ENCODE assay signal across 10 mouse cellular contexts in the genomic region with DNA sequence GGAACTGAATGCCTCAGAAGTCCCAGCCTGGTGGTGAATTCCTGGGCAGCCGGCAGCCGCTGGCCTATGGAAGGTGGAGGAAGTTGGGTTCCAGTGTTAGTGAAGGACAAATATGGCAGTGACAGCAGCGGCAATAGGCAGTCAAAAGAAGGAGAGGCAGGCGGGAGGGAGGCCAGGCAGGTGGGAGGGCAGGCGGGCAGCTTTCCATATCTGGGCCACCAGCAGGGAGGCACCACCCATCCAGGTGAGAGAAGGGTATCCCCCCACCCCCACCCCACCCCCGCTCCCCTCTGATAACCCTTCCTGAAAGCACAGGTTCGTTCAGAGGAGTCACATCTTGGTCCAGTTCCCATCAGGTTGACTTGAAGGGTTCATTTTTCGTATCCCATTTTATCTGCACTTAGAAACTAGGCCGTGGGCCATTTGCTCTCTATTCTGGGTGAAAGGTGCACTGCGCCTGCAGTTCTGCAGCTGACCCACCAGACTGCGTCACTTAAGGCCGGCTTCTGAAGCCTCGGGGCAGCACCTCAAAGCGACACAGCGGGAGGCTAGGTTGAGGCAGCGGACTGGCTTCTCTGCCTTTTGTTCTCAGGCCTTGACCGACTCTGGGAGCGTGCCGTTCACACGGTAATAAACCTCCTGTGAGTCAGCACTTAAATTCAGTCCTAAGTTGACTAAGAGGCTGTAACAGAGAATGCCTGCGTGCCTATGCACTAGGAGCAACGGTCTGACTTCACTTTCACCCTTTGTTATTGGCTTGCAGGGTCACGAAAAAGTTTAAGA. TPM values are rescaled to one million over a fixed set of nuclear protein-coding genes. Genes with fewer than 3 reads are reported as not detected.
A peak's percentile ranks its signal among the peaks of the same experiment; 100 is the strongest.
DNase-seq lines count a peak whose midpoint lies in the region; ATAC-seq and TF ChIP-seq lines count a peak whose summit lies in the region.
"Had no signal": no experiment of that assay in that cellular context is flagged by ENCODE, and none has a peak within 500 bp of the region (broad histone marks: within the 10 kb centered on the region; RNA-seq: fewer than 3 reads in every experiment).

No protein-coding gene starts in this region.

- H3K4me1 ChIP-seq in forebrain, embryonic 16.5 days (replicated peaks; ENCODE audit: control insufficient read depth, insufficient read depth, low read length): no peaks in the 10 kb centered on the region
- H3K4me1 ChIP-seq in forebrain, postnatal 0 days (ENCODE audit: insufficient read depth): no peaks in the 10 kb centered on the region
- H3K4me1 ChIP-seq in ES-Bruce4 (ENCODE audit: control insufficient read depth, insufficient read depth, low read length): peaks cover 10% of the 10 kb centered on the region
- H3K4me1 ChIP-seq in liver, embryonic 12.5 days: peaks cover 62% of the 10 kb centered on the region

- no peaks in the 10 kb centered on the region for H3K36me3 ChIP-seq in forebrain, embryonic 16.5 days (ENCODE audit: control insufficient read depth, insufficient read depth)
- H3K36me3 ChIP-seq in forebrain, postnatal 0 days (ENCODE audit: insufficient read depth): no peaks in the 10 kb centered on the region
- H3K36me3 ChIP-seq in ES-Bruce4 (ENCODE audit: control insufficient read depth, insufficient read depth, low read length, poor library complexity, severe bottlenecking): no peaks in the 10 kb centered on the region
- H3K36me3 ChIP-seq in liver, embryonic 12.5 days: peaks cover 14% of the 10 kb centered on the region
- H3K36me3 ChIP-seq: neural tube, embryonic 13.5 days had no signal

- ATAC-seq in forebrain, embryonic 16.5 days: no peak
- no peak for ATAC-seq in forebrain, postnatal 0 days
- ATAC-seq in liver, embryonic 12.5 days: peak; percentile 48

- H3K4me3 ChIP-seq in forebrain, embryonic 16.5 days (replicated peaks; ENCODE audit: low read length): no peak overlapping the region
- H3K4me3 ChIP-seq in forebrain, postnatal 0 days (ENCODE audit: low read depth, low read length): no peak overlapping the region
- no peak overlapping the region for H3K4me3 ChIP-seq in ES-Bruce4 (ENCODE audit: low read depth, low read length)
- peak overlapping the region; percentile 69 for H3K4me3 ChIP-seq in liver, embryonic 12.5 days
- H3K4me3 ChIP-seq: neural tube, embryonic 13.5 days had no signal

- TF ChIP-seq POLR2A in ES-Bruce4 (IDR thresholded peaks at IDR 0.05; ENCODE audit: insufficient read depth, low read length): no peak

- H3K9ac ChIP-seq in forebrain, embryonic 16.5 days (replicated peaks; ENCODE audit: low read depth, low read length): 0 out of 2 replicates have a peak overlapping the region, but pooled peaks have one; percentile 13
- no peak overlapping the region for H3K9ac ChIP-seq in forebrain, postnatal 0 days
- H3K9ac ChIP-seq in ES-Bruce4 (ENCODE audit: low read depth, poor library complexity, severe bottlenecking): no peak overlapping the region
- H3K9ac ChIP-seq in liver, embryonic 12.5 days: peak overlapping the region; percentile 80
- H3K9ac ChIP-seq: neural tube, embryonic 13.5 days had no signal

- no peak overlapping the region for H3K27ac ChIP-seq in forebrain, embryonic 16.5 days (ENCODE audit: low read length)
- H3K27ac ChIP-seq in forebrain, postnatal 0 days (ENCODE audit: low read depth, low read length): no peak overlapping the region
- no peak overlapping the region for H3K27ac ChIP-seq in ES-Bruce4 (ENCODE audit: insufficient read depth, low read length)
- peak overlapping the region; percentile 98 for H3K27ac ChIP-seq in liver, embryonic 12.5 days
- H3K27ac ChIP-seq: neural tube, embryonic 13.5 days had no signal

- no peaks in the 10 kb centered on the region for H3K9me3 ChIP-seq in forebrain, embryonic 16.5 days (ENCODE audit: control insufficient read depth, low read length)
- no peaks in the 10 kb centered on the region for H3K9me3 ChIP-seq in forebrain, postnatal 0 days (ENCODE audit: low read length)
- H3K9me3 ChIP-seq in ES-Bruce4 (replicated peaks; ENCODE audit: control insufficient read depth, insufficient read depth, low read length, poor library complexity, severe bottlenecking): no peaks in the 10 kb centered on the region
- H3K9me3 ChIP-seq in liver, embryonic 12.5 days (replicated peaks): no peaks in the 10 kb centered on the region
- H3K9me3 ChIP-seq: neural tube, embryonic 13.5 days had no signal

- 10% methylated on average over 22 of the region's 23 CpGs for WGBS in forebrain, embryonic 16.5 days
- WGBS in forebrain, postnatal 0 days: 16% methylated on average over 23 of the region's 23 CpGs
- 32% methylated on average over 23 of the region's 23 CpGs for WGBS in liver, embryonic 12.5 days (ENCODE audit: insufficient replicate concordance)

- TF ChIP-seq CTCF in forebrain, postnatal 0 days (IDR thresholded peaks at IDR 0.05; ENCODE audit: low read depth): no peak
- no peak for TF ChIP-seq CTCF in ES-Bruce4 (IDR thresholded peaks at IDR 0.05; ENCODE audit: low read depth, low read length)

- H3K27me3 ChIP-seq in forebrain, embryonic 16.5 days (replicated peaks; ENCODE audit: control insufficient read depth, insufficient read depth, low read length): peaks cover 5% of the 10 kb centered on the region
- peaks cover 4% of the 10 kb centered on the region; the same call in 1 of the 2 replicates for H3K27me3 ChIP-seq in forebrain, postnatal 0 days (ENCODE audit: insufficient read depth, low read length)
- H3K27me3 ChIP-seq in ES-Bruce4 (ENCODE audit: control insufficient read depth, insufficient read depth, low read length, poor library complexity, severe bottlenecking): no peaks in the 10 kb centered on the region
- no peaks in the 10 kb centered on the region for H3K27me3 ChIP-seq in liver, embryonic 12.5 days (replicated peaks)

- peak; percentile 98 for TF ChIP-seq EP300 in ES-Bruce4 (IDR thresholded peaks at IDR 0.05; ENCODE audit: insufficient read depth, low read depth, low read length)

- no peak for DNase-seq in forebrain, postnatal 0 days
- DNase-seq in embryo, embryonic 10.5 days (ENCODE audit: low spot score): peak; percentile 73
- no peak for DNase-seq in gastrocnemius, adult 8-10 months (ENCODE audit: low spot score in 2 of 2)
- no peak for DNase-seq in ovary, postnatal 36 days (ENCODE audit: low spot score)
- no peak for DNase-seq in left cerebral cortex, adult 11 months (ENCODE audit: low spot score)

- no peak overlapping the region for H3K4me2 ChIP-seq in forebrain, embryonic 16.5 days (ENCODE audit: low read length)
- H3K4me2 ChIP-seq in forebrain, postnatal 0 days (ENCODE audit: low read depth): no peak overlapping the region
- peak overlapping the region; percentile 98 for H3K4me2 ChIP-seq in liver, embryonic 12.5 days
- H3K4me2 ChIP-seq: neural tube, embryonic 13.5 days had no signal

RNA-seq across cellular contexts. Expression of a gene that starts 1.4 kb away (rescaled TPM):
- 0.42 TPM in 1 of 2 replicates, not detected in the other for polyA plus RNA-seq in forebrain, embryonic 16.5 days (2015; fragmentation: Nextera tagmentation; extraction: Ambion mirVana)
- 3.9 TPM in 1 of 2 replicates, not detected in the other for total RNA-seq in forebrain, postnatal 0 days (2014; rRNA removed)
- polyA plus RNA-seq in forebrain, postnatal 0 days (2015; fragmentation: Nextera tagmentation; extraction: Ambion mirVana): 0.41 and 0.88 TPM in 2 replicates
- polyA plus RNA-seq in ES-Bruce4 (2011; ENCODE audit: insufficient read depth, insufficient read length, low read depth, missing spikeins): 6.1 and 7.6 TPM in 2 replicates
- 176 and 179 TPM in 2 replicates for polyA plus RNA-seq in liver, embryonic 12.5 days (2016; fragmentation: Nextera tagmentation; extraction: Ambion mirVana)
- total RNA-seq in gastrocnemius, adult 8-10 months (2022): 1 to 10 TPM in 2 of 4 experiments, under 1 TPM in 2; 0.17 to 2.9 (median 1.4) TPM

RNA-seq across cellular contexts. Expression of a gene that starts 19.7 kb away (rescaled TPM):
- polyA plus RNA-seq in forebrain, embryonic 16.5 days (2015; fragmentation: Nextera tagmentation; extraction: Ambion mirVana): 72.5 and 78.8 TPM in 2 replicates
- 27.8 and 35.2 TPM in 2 replicates for total RNA-seq in forebrain, postnatal 0 days (2014; rRNA removed)
- polyA plus RNA-seq in forebrain, postnatal 0 days (2015; fragmentation: Nextera tagmentation; extraction: Ambion mirVana): 112 and 143 TPM in 2 replicates
- polyA plus RNA-seq in ES-Bruce4 (2011; ENCODE audit: insufficient read depth, insufficient read length, low read depth, missing spikeins): 83.8 and 86.5 TPM in 2 replicates
- 41.1 and 46.3 TPM in 2 replicates for polyA plus RNA-seq in liver, embryonic 12.5 days (2016; fragmentation: Nextera tagmentation; extraction: Ambion mirVana)
- 10 to 100 TPM; 30.6 to 39.5 (median 34.8) TPM for total RNA-seq in gastrocnemius, adult 8-10 months (2022)

RNA-seq across cellular contexts. Expression of a gene that starts 20.0 kb away (rescaled TPM):
- polyA plus RNA-seq in forebrain, embryonic 16.5 days (2015; fragmentation: Nextera tagmentation; extraction: Ambion mirVana): 147 and 168 TPM in 2 replicates
- 122 and 137 TPM in 2 replicates for total RNA-seq in forebrain, postnatal 0 days (2014; rRNA removed)
- polyA plus RNA-seq in forebrain, postnatal 0 days (2015; fragmentation: Nextera tagmentation; extraction: Ambion mirVana): 165 and 170 TPM in 2 replicates
- polyA plus RNA-seq in ES-Bruce4 (2011; ENCODE audit: insufficient read depth, insufficient read length, low read depth, missing spikeins): 48.4 and 49.8 TPM in 2 replicates
- polyA plus RNA-seq in liver, embryonic 12.5 days (2016; fragmentation: Nextera tagmentation; extraction: Ambion mirVana): 103 and 113 TPM in 2 replicates
- total RNA-seq in gastrocnemius, adult 8-10 months (2022): 10 to 100 TPM; 37.2 to 44.8 (median 43.2) TPM

RNA-seq across cellular contexts. Expression of a gene that starts 37.9 kb away (rescaled TPM):
- 0.60 and 0.78 TPM in 2 replicates for polyA plus RNA-seq in forebrain, embryonic 16.5 days (2015; fragmentation: Nextera tagmentation; extraction: Ambion mirVana)
- 0.24 TPM in 1 of 2 replicates, not detected in the other for total RNA-seq in forebrain, postnatal 0 days (2014; rRNA removed)
- 0.24 and 0.86 TPM in 2 replicates for polyA plus RNA-seq in forebrain, postnatal 0 days (2015; fragmentation: Nextera tagmentation; extraction: Ambion mirVana)
- 7.8 and 10.1 TPM in 2 replicates for polyA plus RNA-seq in ES-Bruce4 (2011; ENCODE audit: insufficient read depth, insufficient read length, low read depth, missing spikeins)
- polyA plus RNA-seq in liver, embryonic 12.5 days (2016; fragmentation: Nextera tagmentation; extraction: Ambion mirVana): 0.80 and 0.81 TPM in 2 replicates
- total RNA-seq in gastrocnemius, adult 8-10 months (2022): 1 to 10 TPM; 1.7 to 4.9 (median 2.1) TPM

RNA-seq across cellular contexts. Expression of a gene that starts 50.9 kb away (rescaled TPM):
- polyA plus RNA-seq in forebrain, embryonic 16.5 days (2015; fragmentation: Nextera tagmentation; extraction: Ambion mirVana): 0.29 and 0.37 TPM in 2 replicates
- total RNA-seq in forebrain, postnatal 0 days (2014; rRNA removed): 0.14 and 0.15 TPM in 2 replicates
- polyA plus RNA-seq in forebrain, postnatal 0 days (2015; fragmentation: Nextera tagmentation; extraction: Ambion mirVana): 0.16 and 0.26 TPM in 2 replicates
- polyA plus RNA-seq in ES-Bruce4 (2011; ENCODE audit: insufficient read depth, insufficient read length, low read depth, missing spikeins): 1.2 and 1.4 TPM in 2 replicates
- 0.07 and 0.14 TPM in 2 replicates for polyA plus RNA-seq in liver, embryonic 12.5 days (2016; fragmentation: Nextera tagmentation; extraction: Ambion mirVana)
- not detected for total RNA-seq in gastrocnemius, adult 8-10 months (2022)
- total RNA-seq: layer of hippocampus, adult 18-20 months had no signal

Comparison
In these comparisons a context has a peak if more than half of its experiments do, and no peak if none do; other contexts are left out.
1. H3K9ac ChIP-seq: peak in forebrain, embryonic 16.5 days (single experiment) and liver, embryonic 12.5 days (single experiment); none in forebrain, postnatal 0 days (single experiment) and ES-Bruce4 (single experiment).
2. RNA of a gene that starts 1.4 kb away (polyA plus RNA-seq): 176 to 179 TPM in liver, embryonic 12.5 days; 6.1 to 7.6 TPM in ES-Bruce4, 0.41 to 0.88 TPM in forebrain, postnatal 0 days and 0.42 TPM in forebrain, embryonic 16.5 days; every median in the first group is over 10 times any median in the second.